Mouse (Mus musculus): ENCODE results near the gene B3gnt3.
A peak's percentile ranks its signal among the peaks of the same experiment; 100 is the strongest.

DNA sequence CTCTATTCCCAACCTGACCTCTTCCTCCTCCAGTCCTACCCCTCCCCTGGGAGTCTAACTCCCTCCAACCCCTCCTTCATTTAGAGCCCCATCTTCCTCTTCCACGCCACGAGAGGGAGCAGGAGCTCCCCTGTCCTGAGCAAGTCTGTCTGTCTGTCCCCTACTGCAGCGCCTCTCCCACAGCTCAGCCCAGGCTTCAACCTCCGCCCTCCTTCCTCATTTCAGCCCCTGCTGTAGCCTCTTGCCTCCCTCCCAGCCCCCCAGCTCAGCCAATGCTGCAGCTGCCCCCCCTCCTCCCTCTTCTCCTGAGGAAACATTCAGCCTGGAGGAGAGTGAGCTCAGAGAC, 471 bp upstream of the B3gnt3 start:
- TF ChIP-seq CTCF (IDR thresholded peaks at IDR 0.05; ENCODE audit: borderline replicate concordance, extremely low read depth, insufficient read depth, insufficient read length) (0 out of 2 replicates have a peak, but pooled peaks have one; percentile 3), POLR2A (IDR thresholded peaks at IDR 0.05; ENCODE audit: borderline replicate concordance, extremely low read depth, insufficient read depth, insufficient read length, poor library complexity, severe bottlenecking) (no peak)

All from brain, embryonic 14.5 days (tissue).